Mouse (Mus musculus) kidney, postnatal 0 days (tissue): ENCODE results near the gene Car9. TPM values are rescaled to one million over a fixed set of nuclear protein-coding genes. Genes with fewer than 3 reads are reported as not detected.
A peak's percentile ranks its signal among the peaks of the same experiment; 100 is the strongest.
"Not testable (repeated sequence)": the region's sequence is repeated elsewhere in the genome, so short reads cannot be mapped to it uniquely, and the experiment has no call there.

Experiments
- ATAC-seq: fragments of 200-750 bp; cut with Nextera tagmentation; replicated peaks from 2 replicates; pipeline ENCODE4 v1.8.0; 2017; ENCODE audit warnings: low read depth, moderate number of reproducible peaks, moderate TSS enrichment, moderate library complexity; ENCODE audit not compliant: low FRiP score
- DNase-seq: peaks from one replicate; pipeline ENCODE4 v3.0.0-alpha.2; 2016; ENCODE audit warnings: low spot score
- H3K27ac ChIP-seq: fragments of 300-500 bp; sonication (generic); 2 replicates; pipeline ENCODE4 v1.5.1; 2014; ENCODE audit warnings: mild to moderate bottlenecking
- H3K27me3 ChIP-seq: fragments of 300-500 bp; sonication (generic); 2 replicates; pipeline ENCODE4 v1.6.1; 2014; ENCODE audit warnings: low read length, mixed read lengths; ENCODE audit not compliant: insufficient read depth
- H3K36me3 ChIP-seq: fragments of 300-500 bp; sonication (generic); 2 replicates; pipeline ENCODE4 v1.6.1; 2014; ENCODE audit warnings: low read length, mixed read lengths; ENCODE audit not compliant: insufficient read depth
- H3K4me1 ChIP-seq: fragments of 300-500 bp; sonication (generic); replicated peaks from 2 replicates; pipeline ENCODE4 v1.6.1; 2014; ENCODE audit warnings: antibody characterized with exemption, low read length, mixed read lengths; ENCODE audit not compliant: insufficient read depth
- H3K4me2 ChIP-seq: fragments of 300-500 bp; sonication (generic); 2 replicates; pipeline ENCODE4 v1.6.1; 2014; ENCODE audit warnings: mild to moderate bottlenecking, low read length, moderate library complexity, mixed read lengths
- H3K4me3 ChIP-seq: fragments of 300-500 bp; sonication (generic); replicated peaks from 2 replicates; pipeline ENCODE4 v1.5.1; 2014; ENCODE audit warnings: low read depth, low read length
- H3K9ac ChIP-seq: fragments of 300-500 bp; sonication (generic); 2 replicates; pipeline ENCODE4 v1.6.1; 2014; ENCODE audit warnings: low read depth, low read length
- H3K9me3 ChIP-seq: fragments of 300-500 bp; sonication (generic); replicated peaks from 2 replicates; pipeline ENCODE4 v1.6.1; 2016; ENCODE audit warnings: low read length, inconsistent platforms, mixed read lengths
- CTCF ChIP-seq: IDR thresholded peaks from 2 replicates; pipeline ENCODE4 v1.5.1; 2016; ENCODE audit warnings: antibody characterized with exemption, low read depth, mild to moderate bottlenecking, moderate library complexity
- WGBS: fragments of 180-500 bp; shearing (Covaris S2); extraction: QIAGEN DNeasy Blood & Tissue Kit; methylation state at CpG from one replicate; pipeline ENCODE4 v1.1.7; 2014; 5-methylcytosine and 5-hydroxymethylcytosine counted together
- polyA plus RNA-seq: library from polyadenylated mRNA; unstranded; fragments of >200 nt; fragmentation: Nextera tagmentation; extraction: Ambion mirVana; gene quantifications from 2 replicates; pipeline ENCODE4 v1.2.1, GENCODE M21; 2015

Car9 gene
- polyA plus RNA-seq, 1 experiment from 2014 or later: 1.3 TPM

- Histone ChIP-seq H3K4me3 (no peak overlapping the region), H3K4me2 (no peak overlapping the region), H3K36me3 (no peaks in the 10 kb centered on the region), H3K9me3 (no peaks in the 10 kb centered on the region), H3K27ac (no peak overlapping the region), H3K9ac (no peak overlapping the region), H3K27me3 (no peaks in the 10 kb centered on the region), H3K4me1 (no peaks in the 10 kb centered on the region)
- TF ChIP-seq CTCF: no peak
- 61% methylated on average over 10 of the region's 10 CpGs for WGBS
- DNase-seq (no peak), ATAC-seq (no peak)
Observed at GRCm38 (mm10) chr4:43482591-43482990, 24.2 kb upstream of the Car9 start.

- Histone ChIP-seq H3K4me3 (no peak within 1 kb of the TSS), H3K27ac (no peak within 1 kb of the TSS), H3K27me3 (no peaks in the 10 kb centered on the region), H3K9ac (no peak within 1 kb of the TSS), H3K36me3 (no peaks in the 10 kb centered on the region), H3K9me3 (no peaks in the 10 kb centered on the region), H3K4me1 (no peaks in the 10 kb centered on the region), H3K4me2 (no peak within 1 kb of the TSS)
- 66% methylated on average over 12 of the region's 12 CpGs for WGBS
- ATAC-seq (no peak), DNase-seq (no peak)
- no peak for TF ChIP-seq CTCF
Observed at GRCm38 (mm10) chr4:43483535-43484091, 23.2 kb upstream of the Car9 start, which contains the start of gene Sit1. Gene Sit1, minus strand, starts transcription at chr4:43483734.

- not testable (repeated sequence) for H3K4me2 ChIP-seq, H3K4me3 ChIP-seq, H3K9me3 ChIP-seq, DNase-seq, H3K4me1 ChIP-seq, ATAC-seq, H3K27ac ChIP-seq, H3K36me3 ChIP-seq, H3K27me3 ChIP-seq, H3K9ac ChIP-seq
- 90% methylated on average over 5 of the region's 5 CpGs for WGBS
Observed at GRCm38 (mm10) chr4:43485666-43486065, 21.1 kb upstream of the Car9 start.

- Histone ChIP-seq H3K4me2 (no peak overlapping the region), H3K9ac (no peak overlapping the region), H3K4me3 (no peak overlapping the region), H3K27me3 (no peaks in the 10 kb centered on the region), H3K27ac (no peak overlapping the region), H3K4me1 (no peaks in the 10 kb centered on the region), H3K36me3 (no peaks in the 10 kb centered on the region), H3K9me3 (no peaks in the 10 kb centered on the region)
- no peak for TF ChIP-seq CTCF
- 97% methylated on average over 3 of the region's 3 CpGs for WGBS
- DNase-seq (no peak), ATAC-seq (no peak)
Observed at GRCm38 (mm10) chr4:43489611-43490010, 17.2 kb upstream of the Car9 start.

GRCm38 (mm10) chr4:43490801-43491200, 16.0 kb upstream of the Car9 start:
- ATAC-seq: no peak
- WGBS: 89% methylated on average over 5 of the region's 5 CpGs

GRCm38 (mm10) chr4:43492101-43492820, 14.5 kb upstream of the Car9 start:
- Histone ChIP-seq H3K9me3 (no peaks in the 10 kb centered on the region), H3K27me3 (no peaks in the 10 kb centered on the region), H3K9ac (peak overlapping the region; percentile 56; the same call in 1 of the 2 replicates), H3K4me1 (0 out of 2 replicates have a peak, but pooled peaks cover 3% of the 10 kb centered on the region), H3K4me3 (peak overlapping the region; percentile 63), H3K4me2 (peak overlapping the region; percentile 63), H3K36me3 (peaks cover 15% of the 10 kb centered on the region), H3K27ac (peak overlapping the region; percentile 71)
- DNase-seq (peak; percentile 57), ATAC-seq (no peak)
- 45% methylated on average over 12 of the region's 12 CpGs for WGBS
- TF ChIP-seq CTCF: no peak

More at GRCm38 (mm10) chr4:43490801-43491200, 16.0 kb upstream of the Car9 start:
- H3K9me3 ChIP-seq: no peaks in the 10 kb centered on the region
- no peaks in the 10 kb centered on the region for H3K4me1 ChIP-seq
- no peak overlapping the region for H3K4me2 ChIP-seq
- no peak for DNase-seq
- TF ChIP-seq CTCF: no peak
- H3K9ac ChIP-seq: no peak overlapping the region
- no peak overlapping the region for H3K4me3 ChIP-seq
- H3K36me3 ChIP-seq: peaks cover 6% of the 10 kb centered on the region; the same call in 1 of the 2 replicates
- H3K27ac ChIP-seq: no peak overlapping the region
- H3K27me3 ChIP-seq: no peaks in the 10 kb centered on the region
